Mouse (Mus musculus) B cell, adult 2 months (primary cell): ENCODE results near the gene Acvr1c.

ENCODE experiments used
- DNase-seq, 2 experiments: peaks; one replicate each; pipeline ENCODE4 v3.0.0; 2022

Gene Acvr1c

DNA sequence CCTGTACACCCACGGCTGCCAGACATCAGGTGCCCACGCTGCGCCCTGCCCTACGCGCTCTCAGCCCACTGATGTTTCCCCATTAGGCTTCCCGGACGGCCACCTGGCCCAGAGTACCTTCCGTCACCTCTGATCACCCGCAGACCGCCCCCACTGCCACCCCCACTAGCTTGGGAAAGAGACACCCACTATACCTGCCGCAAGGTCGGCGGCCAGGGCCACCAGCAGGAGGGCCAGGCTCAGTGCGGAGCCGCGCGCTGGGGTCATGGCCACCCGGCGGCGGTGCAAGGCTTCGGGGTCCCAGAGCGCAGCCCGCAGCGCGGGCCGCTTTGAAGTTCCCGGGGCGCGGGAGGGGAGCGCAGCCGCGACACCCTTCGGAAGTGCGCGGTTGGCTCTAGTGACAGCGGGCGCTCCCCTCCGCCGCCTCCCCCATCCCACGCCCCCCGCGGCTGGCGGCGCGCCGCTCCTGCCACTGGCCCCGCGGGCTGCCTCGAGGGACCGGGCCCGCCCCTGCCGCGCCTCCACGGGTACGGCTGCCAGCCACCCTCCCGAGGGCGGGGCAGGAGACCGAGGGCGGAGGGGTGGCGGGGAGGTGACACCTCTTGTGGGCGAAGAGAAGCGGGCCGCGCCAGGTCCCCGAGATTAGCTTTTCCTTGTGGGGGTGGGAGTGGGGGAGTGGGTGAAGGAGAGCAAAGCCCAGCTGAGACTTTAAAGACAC lies at the start of gene Acvr1c:
Gene Acvr1c (minus strand): TSS at position 482 of the 718 bp plus-strand sequence.
- peak; percentile 19 to 27 for DNase-seq

DNA sequence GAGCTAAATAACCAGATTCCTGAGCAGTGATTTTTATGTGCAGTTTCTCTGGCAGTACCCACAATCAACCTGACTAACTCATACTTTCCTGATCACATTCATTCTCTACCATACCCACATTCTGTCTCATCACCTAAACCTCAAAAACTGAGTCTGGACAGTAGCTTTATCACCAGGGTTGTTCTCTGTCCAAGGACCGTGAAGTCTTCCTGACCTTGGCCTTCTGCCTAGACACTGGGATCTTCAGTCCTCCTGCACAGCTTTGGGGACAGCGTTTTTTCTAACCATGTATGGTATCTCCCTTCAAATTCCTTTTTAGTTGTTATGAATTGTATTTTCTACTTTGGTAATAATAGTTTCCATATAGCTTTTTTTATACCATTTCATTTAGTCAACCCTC lies 45.8 kb upstream of the Acvr1c start:
- no peak for DNase-seq

DNA sequence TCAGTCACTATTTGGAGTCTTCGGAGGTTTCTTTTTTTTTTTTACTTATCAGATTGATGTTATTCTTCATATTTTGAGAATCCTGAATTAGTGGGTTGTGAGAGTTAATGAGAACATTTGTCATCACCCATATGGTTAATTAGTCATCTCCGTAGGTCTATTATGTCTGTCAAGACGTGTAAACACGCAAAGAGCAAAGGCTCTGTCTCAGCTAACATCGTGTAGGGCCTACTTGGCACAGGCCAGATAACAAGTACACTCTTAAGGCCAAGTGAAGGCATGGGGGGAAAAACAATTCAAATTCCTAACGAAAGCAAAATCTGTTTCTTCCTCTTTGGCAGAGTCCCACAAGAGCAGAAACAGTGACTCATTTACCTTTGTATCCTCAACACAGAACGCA lies 30.9 kb upstream of the Acvr1c start:
- DNase-seq: no peak

DNA sequence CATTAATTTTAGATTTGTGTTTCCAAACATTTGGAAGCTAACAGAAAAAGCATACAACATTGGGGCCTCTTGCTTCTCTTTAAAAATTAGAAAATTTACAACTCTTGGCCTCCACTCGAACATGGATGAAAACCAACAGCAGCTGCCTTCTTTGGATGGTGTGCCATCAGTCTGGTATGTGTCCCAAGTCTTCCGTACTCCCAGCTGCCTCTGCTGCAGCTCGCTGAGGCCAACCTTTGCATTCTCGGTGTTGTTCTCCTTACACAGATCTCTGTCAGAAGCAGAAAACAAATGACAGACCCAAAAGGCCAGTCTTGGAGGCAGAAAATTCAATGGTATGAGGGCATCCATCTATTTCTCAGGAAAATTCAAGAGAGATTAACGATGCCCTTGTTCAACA lies 22.3 kb upstream of the Acvr1c start:
- DNase-seq: no peak

DNA sequence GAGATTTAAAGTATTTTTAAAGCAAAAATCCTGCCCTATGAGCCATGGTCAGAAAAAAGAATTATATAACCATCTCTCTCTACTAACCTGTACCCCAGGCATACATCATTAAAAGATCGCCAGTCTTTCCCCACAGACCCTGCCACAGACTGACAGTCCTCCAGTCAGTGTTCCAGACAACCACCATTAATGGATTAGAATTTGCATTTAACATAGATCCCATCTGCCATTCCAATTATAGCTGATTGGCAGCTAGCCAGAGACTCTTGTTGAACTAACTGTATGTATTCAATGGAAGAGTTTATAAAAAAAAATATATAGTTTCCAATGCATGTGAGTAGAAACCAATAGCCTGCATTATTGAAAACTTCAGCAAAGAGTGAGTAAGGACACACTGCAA lies 21.8 kb upstream of the Acvr1c start:
- DNase-seq: no peak

DNA sequence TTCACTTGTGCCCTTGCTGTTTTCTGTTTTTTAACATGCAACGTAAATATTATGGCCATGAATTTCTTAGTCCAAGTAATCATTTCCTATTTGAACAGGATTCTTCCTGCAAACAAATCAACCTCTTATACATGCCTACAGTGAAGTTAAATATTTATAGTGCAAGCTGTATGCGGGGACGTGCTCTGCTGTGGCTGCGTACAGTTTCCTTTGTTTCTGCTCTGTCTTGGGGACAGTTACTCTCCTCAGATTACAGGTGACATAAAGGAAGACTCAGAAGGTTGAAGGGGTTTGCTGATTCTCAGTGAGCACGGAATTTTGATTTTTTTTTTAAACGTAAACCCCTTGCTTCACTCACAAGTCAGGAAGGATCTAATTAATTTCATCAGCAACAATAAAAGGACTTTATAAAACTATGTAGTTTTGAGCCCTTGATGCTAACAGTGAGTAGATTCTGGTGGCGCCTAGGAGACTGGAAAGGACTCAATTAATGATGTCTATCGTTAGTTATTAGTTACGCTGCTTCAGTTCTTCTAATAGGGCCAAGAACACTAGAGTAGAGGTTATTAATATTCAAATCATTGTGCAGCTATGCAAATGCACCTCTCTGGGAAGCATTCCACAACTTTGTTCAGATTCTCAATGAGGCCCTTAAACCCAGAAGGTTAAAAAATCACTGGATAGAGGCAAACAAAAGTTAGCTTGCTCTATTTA lies 19.9 kb upstream of the Acvr1c start:
- no peak for DNase-seq

DNA sequence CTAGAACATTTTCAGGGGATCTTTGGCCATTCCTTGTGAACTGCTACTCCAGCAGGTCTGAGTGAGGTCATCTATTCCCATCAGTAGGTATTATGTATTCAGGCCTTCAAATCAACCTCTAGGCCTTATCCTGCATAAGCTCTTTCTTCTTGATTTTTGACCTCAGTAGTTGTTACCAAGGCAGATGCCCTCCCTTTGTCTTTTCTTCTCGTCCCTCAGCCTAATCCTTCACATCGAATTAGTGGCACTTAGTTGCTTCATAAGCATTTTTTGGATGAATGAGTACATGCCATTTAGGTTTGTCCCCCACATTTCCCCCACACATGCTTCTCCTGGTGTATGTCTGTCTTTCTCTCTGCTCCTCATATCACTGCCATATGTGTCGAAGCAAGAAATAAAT lies 8.5 kb upstream of the Acvr1c start:
- DNase-seq: no peak

DNA sequence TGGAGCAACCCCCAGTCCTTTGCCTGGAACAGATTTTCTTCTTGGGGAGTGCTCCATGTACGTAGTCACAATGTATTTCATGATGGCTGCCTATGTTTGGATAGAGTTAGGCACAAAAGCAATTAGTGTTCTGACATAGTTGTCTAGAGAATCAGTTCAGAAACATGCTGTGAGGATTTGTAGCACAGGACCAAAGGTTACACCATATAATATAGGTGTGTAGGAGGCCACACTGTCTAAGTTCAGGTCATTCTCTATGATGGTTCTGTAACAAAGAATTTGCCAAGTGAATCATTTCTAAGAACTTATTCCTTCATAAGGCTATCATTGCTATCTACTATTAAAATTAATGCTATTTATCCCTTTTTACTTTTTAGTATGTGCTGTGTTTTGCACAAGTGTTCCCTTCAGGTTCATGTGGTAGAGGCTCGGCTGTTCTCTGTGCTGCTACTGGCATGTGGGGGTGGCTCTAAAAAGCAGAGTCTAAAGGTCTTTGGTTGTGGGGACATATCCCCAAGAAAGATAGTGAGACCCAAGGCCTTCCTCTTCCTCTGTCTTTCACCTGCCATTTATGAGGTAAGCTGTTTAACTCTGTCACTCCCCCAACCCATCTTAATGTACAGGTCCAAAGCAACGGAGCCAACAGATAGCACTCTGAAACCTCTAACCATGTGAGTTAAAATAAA lies 3.8 kb upstream of the Acvr1c start:
- no peak for DNase-seq

DNA sequence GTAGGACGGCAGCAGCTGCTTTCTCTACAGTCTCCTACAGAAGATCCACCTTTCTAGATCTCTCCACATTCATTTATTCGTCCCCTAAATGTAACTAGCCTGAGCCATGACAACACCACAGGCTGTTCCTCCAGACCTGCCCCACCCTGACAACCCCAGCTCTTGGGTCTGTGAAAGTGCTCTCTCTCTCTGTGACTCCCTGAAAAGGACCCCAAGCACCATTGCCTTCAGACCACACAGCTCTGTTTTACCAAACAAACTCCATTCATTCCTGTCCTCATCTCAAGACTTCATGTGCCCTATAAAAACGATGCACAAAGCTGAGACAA lies 401 bp upstream of the Acvr1c start:
- DNase-seq: no peak

DNA sequence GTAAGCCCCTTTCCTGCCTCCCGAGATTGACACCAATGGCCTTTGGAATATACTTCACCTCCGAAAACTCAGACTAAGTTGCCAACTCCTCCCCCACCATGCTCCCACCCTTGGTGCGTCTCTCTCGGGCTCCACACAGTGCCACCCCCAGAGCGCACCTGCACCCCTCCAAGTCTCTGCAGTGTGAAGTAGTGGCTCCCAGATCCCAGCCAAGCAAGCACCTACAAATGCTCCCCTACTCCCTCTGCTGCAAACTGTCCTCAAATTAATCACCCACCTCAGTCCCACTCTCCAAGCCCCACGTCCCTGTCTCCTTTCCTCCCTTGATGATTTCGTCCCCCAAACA lies 654 bp downstream of the Acvr1c start:
- peak in 1 of 2 experiments; percentile 2 for DNase-seq

DNA sequence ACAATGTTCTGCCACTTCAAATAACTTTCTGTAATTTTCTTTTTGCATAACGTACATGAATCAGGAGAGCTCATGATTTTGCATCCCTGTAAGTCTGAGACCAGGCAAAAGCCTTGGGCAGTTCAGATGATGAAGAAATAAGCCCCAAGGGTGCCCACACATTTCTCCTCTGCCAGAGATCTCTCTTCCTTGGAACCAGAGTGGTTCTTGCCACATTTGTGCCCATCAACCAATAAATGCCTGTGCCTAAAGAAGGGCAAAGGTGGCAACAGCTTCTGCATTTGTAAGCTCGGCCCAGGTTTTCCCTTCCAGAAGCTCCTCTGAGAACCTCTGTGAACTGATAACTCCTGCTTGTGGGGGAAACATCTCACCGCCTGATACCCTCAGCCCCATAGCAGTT lies 3.3 kb downstream of the Acvr1c start:
- DNase-seq: no peak

DNA sequence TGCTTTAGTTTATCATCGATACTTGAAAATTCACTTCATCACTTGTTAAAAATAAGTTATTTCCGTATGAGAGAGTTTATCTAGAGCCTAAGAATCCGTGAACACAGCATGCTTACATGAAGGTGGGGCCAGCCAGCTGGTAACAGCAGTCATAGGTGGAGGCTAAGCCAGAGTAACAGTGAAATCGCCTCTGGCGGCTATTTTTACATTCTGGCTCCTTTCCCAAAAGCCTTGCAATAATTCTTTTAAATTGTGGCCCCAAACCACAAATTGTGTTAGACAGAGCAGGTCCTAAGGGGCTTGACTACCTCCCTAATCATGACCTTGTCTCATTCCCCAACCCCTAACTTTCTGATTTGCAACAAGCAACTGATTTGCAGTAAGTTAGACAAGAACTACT lies 4.8 kb downstream of the Acvr1c start:
- no peak for DNase-seq

DNA sequence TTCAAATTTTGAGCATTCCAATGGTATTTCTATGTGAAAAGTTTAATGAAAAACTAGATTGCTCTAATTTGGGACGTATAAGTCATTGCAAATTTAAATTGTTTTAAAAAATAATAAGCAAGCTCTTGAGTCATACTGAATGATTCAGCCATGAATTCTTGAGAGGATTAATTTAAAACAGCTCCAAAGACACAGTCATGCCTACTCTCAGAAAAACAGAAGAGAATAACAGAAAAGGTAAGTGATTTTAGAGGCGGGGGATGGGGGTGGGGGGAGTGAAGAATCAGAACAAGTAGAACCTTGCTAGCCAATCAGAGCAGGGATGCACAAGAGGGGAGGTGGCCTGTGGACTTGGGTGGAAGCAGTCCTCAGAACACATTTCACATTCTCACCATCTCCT lies 7.0 kb downstream of the Acvr1c start:
- DNase-seq: no peak

DNA sequence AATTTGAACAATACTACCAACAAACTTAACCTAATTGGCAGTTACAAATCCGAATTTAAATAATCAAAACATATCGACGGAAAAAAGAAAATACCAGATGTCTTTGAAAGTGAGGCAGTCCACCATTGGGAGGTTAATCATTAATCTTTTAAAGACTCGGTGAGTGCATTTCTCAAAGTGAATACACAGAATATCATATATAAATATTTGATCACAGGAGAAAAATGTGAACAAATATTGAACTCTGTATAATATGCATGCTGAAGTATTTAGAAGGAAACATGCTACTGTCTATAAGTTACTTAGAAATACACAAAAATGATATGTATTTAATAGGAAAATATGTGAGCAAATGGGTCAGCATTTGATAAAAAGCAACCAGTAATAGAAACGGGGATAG lies 21.0 kb downstream of the Acvr1c start:
- no peak for DNase-seq

DNA sequence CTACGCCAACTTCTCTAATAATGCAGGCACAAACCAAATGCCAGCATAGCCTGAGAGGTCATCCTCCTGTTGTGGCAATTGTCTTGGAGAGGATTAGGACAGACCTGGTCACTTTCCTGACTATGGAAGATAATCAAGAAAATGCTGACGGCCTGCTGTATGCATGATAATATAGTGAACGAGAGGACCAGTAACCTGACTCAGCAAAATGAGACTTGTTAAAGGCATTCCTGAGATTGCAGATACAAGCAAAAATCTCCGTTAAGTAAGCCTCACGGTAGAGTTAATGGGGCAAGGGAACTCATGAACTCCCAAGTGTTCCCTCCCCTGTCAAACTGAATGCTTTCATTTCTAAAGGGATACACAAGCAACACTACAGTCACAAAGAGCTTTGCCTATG lies 28.1 kb downstream of the Acvr1c start:
- no peak for DNase-seq

DNA sequence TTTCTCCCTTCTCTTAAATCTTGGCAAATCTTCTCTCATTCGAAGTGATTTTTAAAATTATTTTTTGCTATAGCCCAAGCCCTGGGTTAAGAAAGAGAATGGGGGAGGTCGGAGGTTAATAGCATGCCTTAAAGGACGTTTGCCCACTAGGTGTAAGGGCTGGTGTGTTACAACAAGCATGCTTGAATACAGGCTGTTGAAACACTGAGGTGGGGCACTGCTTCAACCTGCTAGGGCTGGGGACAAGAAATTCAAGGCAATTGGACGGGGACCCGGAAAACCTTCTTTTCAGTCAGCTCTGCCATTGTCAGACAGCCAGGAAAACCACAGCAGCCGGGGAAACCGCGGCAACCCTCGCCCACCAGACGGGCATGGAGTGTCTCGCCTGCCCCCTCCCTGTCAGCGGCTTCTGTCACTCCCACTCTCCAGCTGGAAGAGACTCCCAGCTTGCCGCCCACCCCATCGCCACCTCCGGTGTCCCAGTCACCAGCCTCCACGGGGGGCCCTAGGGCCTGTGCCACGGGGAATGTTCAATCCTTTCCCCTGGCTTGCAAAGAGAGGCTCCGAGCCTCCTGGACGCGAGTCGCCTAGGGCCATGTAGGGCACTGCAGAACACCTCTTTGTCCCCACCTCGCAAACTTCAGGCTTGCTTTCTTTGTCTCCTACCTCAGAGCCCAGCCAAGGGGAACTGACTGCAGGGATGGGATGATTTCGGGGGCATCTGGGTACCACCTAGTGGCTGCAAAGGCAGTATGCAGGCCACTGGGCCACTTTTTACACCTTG lies 33.4 kb downstream of the Acvr1c start:
- DNase-seq: peak; percentile 60

DNA sequence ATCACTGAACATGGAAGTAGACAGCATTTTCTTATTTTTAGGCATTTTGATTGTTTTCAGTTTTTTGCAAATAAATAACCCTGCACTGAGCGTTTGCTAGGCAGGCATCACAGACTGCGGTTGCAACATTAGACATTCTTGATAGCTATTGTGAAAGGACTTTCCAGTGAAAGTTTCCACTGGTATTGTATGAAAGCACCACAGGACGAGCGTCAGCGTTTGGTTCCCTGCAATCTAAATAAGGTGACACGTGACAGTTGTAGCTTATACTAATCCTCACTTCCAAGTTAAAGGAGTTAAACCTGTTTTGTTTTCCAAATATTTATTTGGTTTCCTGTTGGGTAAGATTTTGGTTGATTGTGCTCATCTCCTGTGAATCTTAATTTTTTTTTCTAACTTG lies 34.4 kb downstream of the Acvr1c start:
- DNase-seq: no peak

DNA sequence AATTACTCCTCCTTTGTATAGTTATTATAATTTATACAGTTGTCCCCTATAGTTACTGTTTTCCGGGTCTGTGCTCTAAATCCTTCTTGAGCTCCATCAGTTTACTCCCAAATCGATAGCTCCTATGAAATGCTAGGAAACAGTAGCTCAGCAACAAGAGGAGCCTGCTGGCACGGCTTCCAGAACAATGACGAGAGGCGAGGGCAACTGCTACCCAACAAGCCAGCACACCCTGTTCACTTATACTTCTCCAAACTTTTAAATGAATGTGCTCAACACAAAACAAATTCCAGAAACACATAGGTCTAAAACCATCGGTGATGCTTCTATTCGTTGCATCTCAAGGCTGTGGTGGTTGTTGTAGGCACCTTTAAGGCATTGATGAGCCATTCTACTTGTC lies 41.5 kb downstream of the Acvr1c start:
- DNase-seq: no peak

DNA sequence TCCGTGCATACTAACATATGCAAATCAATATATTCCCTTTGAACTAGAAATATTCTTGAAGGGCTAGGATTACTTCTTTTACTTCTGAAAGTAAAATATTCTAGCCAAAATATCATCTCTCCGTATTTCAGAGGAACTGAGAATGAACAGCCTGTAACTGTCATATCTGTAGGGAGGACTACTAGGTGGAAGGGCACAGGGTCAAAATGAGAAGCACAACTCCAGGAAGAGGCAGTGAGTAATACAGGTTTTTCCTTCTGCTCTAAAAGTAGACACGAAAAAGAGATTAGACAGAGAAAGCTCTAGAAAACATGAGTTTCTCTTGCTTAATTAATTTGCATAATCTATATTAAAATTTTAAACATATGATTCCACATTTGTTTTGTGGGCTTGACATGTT lies 48.0 kb downstream of the Acvr1c start:
- no peak for DNase-seq

DNA sequence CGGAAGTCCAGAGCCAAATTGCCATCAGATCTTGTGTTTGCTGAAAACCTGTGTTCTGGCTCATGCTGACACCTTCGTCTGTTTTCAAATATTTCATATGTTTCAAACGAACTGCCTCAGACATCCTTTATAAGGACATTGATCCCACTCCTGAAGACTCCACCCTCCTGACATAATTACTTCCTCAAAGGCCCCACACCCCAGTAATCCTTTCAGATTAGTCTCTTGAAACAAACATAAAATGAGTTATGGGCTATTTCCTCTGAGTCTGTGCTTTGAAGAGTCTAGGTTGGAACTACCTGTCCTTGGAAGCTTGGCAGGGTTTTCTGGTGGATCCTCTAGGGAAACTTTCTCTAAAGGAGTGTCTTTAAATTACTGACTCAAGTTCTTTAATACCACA lies 53.2 kb downstream of the Acvr1c start:
- DNase-seq: no peak

DNA sequence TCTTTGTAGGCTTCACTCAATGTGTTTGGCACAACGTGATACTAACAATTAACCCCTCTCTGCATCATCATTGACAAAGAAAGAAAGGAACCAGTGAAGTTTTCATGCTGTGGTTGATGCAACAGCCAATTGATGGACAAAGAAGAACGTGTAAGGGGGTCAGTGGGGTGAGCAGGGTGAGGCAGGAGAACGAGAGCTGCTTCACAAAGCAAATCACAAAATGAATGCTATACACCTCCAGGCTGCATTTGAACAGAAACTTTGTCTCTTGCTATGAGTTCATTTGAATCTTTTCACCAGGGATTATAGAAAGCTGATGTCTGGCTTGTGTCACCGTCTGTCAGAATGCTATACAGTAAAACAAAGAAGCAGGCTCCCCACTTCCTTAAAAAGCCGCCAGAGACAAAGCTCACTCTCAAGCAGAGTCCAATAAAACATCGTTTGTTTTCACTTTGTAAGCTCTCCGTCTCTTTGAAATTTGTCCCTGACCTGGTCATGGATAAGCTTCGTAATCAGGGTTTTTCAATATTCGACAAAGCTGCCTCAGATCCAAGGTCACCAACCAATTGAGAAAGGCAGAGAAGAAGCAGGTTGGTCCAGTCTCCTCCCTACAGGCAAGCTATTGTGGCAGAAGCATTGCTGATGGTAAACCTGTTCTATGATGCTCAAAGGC lies 67.8 kb downstream of the Acvr1c start:
- no peak for DNase-seq

DNA sequence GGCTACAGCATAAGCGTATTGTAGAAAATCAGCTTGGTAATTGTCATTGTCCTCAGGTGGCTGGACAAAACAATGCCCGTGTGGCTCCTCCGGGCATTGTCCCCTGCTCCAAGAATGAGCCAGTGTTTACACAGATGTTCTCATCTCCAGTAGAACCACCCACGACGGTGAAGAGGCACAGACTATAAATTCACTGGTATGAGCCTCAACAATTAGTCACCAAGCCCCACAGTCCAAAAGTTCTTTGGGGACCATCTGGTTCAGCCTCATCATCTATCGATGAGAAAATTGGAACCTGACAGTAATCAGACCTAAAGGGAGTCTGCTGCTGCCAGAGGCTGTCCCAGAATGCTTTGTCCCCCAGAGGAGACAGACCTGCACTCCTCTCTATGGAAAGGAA lies 68.4 kb downstream of the Acvr1c start:
- DNase-seq: no peak

DNA sequence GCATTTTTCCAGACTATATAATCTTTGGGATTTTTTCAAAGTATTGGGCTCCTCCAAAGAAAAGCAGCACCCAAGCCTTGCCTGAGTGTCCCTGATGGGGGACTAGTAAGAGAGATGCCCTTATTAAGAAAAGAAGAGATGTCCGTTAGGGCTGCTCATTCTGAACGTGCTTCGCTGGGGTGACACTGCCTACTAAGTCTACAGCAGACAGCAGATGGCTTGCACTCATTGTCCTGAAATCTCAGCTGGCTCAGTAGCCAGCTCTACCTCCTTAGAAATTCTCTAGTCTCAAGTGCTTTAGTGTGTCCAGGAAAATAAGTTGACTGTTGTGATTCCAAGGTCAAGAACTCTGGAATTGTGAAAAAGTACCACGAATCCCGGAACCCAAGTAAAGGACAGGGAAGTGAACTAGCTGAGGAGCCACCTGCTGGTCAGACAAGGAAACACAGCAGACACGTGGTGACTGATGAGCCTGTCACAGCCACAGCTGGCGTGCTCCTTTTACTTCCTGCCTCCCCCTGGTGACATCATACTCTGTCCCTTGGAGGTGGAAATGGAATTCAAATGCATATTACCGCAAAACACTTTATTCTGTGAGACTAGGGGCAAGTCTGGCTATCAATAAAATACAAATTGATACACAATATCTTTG lies 75.3 kb downstream of the Acvr1c start:
- peak; percentile 78 to 81 for DNase-seq
